Mouse (Mus musculus): ENCODE results near the gene C8g.

DNA sequence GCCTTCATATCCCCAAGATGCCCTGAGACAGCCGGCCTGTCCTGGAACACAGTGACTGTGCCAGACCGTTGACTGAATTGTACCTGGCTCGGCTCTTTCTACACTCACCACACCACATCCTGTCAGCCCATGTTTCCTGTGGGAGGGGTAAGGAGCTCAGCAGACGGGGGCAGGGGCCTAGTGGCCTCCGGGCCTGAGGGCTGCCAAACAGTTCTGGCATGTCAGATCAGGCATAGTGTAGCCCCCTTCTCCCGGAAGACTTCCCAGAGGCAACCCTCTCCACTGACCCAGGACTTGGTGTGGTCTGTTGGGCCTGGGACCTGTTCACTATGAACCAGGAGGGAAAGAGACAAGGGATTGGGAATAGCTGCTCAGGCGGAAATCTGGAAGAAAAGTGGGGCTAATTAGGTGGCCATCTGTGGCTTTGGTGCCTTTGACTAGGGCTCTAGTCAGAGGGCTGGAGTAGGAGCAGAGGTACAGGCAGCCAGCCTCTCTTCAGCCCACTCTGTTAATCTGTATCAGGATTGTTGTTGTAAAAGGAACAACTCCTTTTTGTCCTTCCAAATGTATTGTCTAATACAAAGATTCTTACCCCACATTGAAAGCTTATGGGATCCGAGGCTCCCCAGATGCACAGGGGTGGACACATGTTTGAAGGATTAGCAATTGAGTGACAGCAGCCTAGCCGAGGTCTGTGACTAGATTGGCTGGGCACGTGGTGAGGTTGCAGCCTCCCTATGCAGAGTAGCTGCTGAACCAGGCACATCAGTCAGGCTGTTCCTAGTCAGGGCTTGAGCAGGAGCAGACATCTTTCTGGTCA lies 35.5 kb downstream of the C8g start:
- TF ChIP-seq CTCF (IDR thresholded peaks at IDR 0.05; ENCODE audit: borderline replicate concordance, insufficient read depth, low read depth, low read length), result no peak
- TF ChIP-seq POLR2A (IDR thresholded peaks at IDR 0.05; ENCODE audit: borderline replicate concordance, insufficient read depth, low read length), result 0 out of 2 replicates have a peak, but pooled peaks have one; percentile 15
